Mouse (Mus musculus): ENCODE measurements around the gene Gfra1. TPM values are rescaled to one million over a fixed set of nuclear protein-coding genes. Genes with fewer than 3 reads are reported as not detected.

Gfra1 gene
- 62.1 and 76.4 TPM in 2 replicates for polyA plus RNA-seq (2016; fragmentation: Nextera tagmentation; extraction: Ambion mirVana)

GRCm38 (mm10) chr19:58455496-58456061 lies at the start of gene Gfra1:
Gene Gfra1, minus strand, starts transcription at chr19:58455909.
- under 1% methylated on average over 31 of the region's 31 CpGs for WGBS
- H3K4me1 ChIP-seq = peaks cover 47% of the 10 kb centered on the region
- H3K27me3 ChIP-seq (replicated peaks) = no peaks in the 10 kb centered on the region
- H3K4me3 ChIP-seq = peak within 1 kb of the TSS; percentile 43
- peak within 1 kb of the TSS; percentile 92 for H3K4me2 ChIP-seq (replicated peaks)
- H3K27ac ChIP-seq = peak within 1 kb of the TSS; percentile 69; the same call in 1 of the 2 replicates
- H3K36me3 ChIP-seq = no peaks in the 10 kb centered on the region
- peak; percentile 51 for ATAC-seq (ENCODE audit: low FRiP score, low read depth)
- peak within 1 kb of the TSS; percentile 75 for H3K9ac ChIP-seq
- no peaks in the 10 kb centered on the region for H3K9me3 ChIP-seq

DNA sequence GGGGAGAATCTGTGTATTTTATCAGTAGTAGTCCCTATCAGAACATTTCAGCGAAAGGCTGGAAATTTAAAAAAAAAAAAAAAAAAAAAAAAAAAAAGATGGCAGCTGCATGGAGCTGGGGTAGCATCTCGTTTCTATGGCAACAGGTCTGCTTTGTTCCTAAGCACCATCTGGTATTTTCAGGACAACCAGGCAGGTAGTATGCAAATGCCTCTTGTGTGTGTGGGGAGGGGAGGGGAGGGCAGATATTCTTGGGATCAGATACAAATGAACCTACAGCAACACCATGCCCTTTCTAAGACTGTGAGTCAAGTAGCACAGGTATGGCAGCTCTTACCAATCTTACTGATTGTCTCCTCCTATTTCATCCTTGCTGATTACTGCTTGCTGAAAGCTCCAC lies 44.3 kb upstream of the Gfra1 start:
- ATAC-seq (ENCODE audit: low FRiP score, low read depth) = no peak
- WGBS = 73% methylated on average over 2 of the region's 2 CpGs
- H3K9ac ChIP-seq = no peak overlapping the region

DNA sequence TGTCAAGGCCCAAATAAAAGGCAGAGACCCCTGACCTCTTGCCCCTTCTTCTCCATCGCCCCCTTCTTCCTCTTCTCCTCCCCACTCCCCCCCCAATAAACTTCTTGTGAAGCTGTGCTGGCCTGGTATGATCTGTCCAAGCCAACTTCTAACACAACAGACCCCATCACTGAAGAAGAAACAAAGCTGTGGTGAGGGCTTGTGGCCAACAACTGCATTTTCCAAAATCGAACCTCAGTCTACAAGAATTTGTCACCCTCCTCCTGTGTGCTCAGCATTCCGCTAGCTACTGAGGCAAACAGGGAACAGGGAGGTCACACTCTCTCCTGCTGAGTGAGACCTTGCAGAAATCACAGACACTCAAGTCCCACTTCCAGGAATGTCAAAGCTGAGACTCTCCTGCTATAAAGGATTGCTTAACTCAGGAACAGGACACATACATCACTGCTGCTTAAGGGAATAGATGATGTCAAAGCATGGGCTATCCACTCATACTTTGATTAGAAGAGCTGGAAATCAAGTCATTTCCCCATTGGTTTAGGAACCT lies 43.8 kb upstream of the Gfra1 start:
- Histone ChIP-seq H3K27ac (no peak overlapping the region), H3K27me3 (replicated peaks) (no peaks in the 10 kb centered on the region)
- 62% methylated on average over 3 of the region's 3 CpGs for WGBS

More for the DNA sequence above, 44.3 kb upstream of the Gfra1 start:
- Histone ChIP-seq H3K27me3 (replicated peaks) (no peaks in the 10 kb centered on the region), H3K4me3 (no peak overlapping the region), H3K36me3 (no peaks in the 10 kb centered on the region), H3K4me1 (no peaks in the 10 kb centered on the region), H3K27ac (no peak overlapping the region), H3K9me3 (no peaks in the 10 kb centered on the region), H3K4me2 (replicated peaks) (no peak overlapping the region)

DNA sequence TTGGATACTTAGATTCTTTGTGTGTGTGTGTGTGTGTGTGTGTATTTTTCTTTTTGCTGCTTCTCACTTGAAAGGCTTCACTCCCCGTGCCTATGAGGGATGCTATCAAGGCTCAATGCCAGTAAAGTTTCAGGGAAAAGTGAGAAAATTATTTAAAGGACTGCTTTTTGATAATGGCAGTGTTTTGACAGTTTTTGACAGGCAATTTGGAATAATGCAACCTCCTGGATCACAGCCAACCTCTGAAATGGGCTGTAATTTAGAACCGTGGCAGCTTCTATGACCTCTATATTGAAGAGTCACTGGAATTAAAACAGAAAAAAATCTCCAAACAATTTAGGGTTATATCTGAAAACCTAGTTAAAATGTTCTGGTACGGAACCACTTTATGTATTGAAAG lies 41.4 kb upstream of the Gfra1 start:
- H3K4me2 ChIP-seq (replicated peaks) = no peak overlapping the region
- no peak overlapping the region for H3K9ac ChIP-seq
- ATAC-seq (ENCODE audit: low FRiP score, low read depth) = no peak
- no peaks in the 10 kb centered on the region for H3K9me3 ChIP-seq
- no peak overlapping the region for H3K4me3 ChIP-seq
- no peaks in the 10 kb centered on the region for H3K27me3 ChIP-seq (replicated peaks)
- WGBS = 84% methylated on average over 3 of the region's 3 CpGs
- no peaks in the 10 kb centered on the region for H3K36me3 ChIP-seq
- no peaks in the 10 kb centered on the region for H3K4me1 ChIP-seq
- H3K27ac ChIP-seq = no peak overlapping the region

More for the DNA sequence above, 43.8 kb upstream of the Gfra1 start:
- no peak overlapping the region for H3K4me3 ChIP-seq
- H3K4me2 ChIP-seq (replicated peaks) = no peak overlapping the region
- no peak for ATAC-seq (ENCODE audit: low FRiP score, low read depth)
- H3K4me1 ChIP-seq = no peaks in the 10 kb centered on the region
- no peaks in the 10 kb centered on the region for H3K36me3 ChIP-seq
- H3K9ac ChIP-seq = no peak overlapping the region
- no peaks in the 10 kb centered on the region for H3K9me3 ChIP-seq

- 67% methylated on average over 2 of the region's 2 CpGs for WGBS
- Histone ChIP-seq H3K9ac (no peak overlapping the region), H3K27me3 (replicated peaks) (no peaks in the 10 kb centered on the region)
These were observed 31.0 kb upstream of the Gfra1 start for GRCm38 (mm10) chr19:58486686-58487085.

DNA sequence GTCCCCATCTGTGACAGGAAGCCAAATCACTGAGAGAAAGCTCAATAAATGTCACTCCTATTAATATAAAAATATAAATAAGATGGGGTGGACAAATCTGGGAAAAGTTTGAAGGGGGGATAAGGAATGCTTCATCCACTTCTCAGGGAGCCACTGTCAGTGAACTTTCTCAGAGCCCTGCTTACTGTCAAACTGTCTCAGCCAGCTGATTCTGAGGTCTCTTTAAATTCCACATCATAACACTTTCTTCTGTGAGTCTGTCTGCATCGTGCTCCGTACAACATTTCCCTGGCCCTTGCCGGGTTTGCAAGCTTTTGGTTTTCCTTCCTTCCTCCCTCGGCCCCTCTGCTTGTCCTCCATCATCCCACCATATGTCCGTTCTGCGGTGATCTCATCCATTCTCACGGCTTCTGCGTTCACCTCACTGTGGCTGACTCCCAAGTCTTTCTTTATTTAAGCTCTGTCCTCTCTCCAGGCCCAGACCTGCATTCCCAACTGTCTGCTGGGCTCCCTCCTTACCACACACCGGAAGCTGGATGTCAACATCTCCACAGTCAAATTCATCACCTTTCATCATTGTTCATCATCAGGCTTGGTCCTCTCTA lies 26.8 kb upstream of the Gfra1 start:
- no peaks in the 10 kb centered on the region for H3K27me3 ChIP-seq (replicated peaks)
- ATAC-seq (ENCODE audit: low FRiP score, low read depth) = no peak
- H3K9ac ChIP-seq = no peak overlapping the region
- 0 out of 2 replicates have a peak, but pooled peaks cover 12% of the 10 kb centered on the region for H3K9me3 ChIP-seq
- no peak overlapping the region for H3K4me2 ChIP-seq (replicated peaks)
- H3K4me1 ChIP-seq = no peaks in the 10 kb centered on the region
- no peak overlapping the region for H3K27ac ChIP-seq
- no peaks in the 10 kb centered on the region for H3K36me3 ChIP-seq
- H3K4me3 ChIP-seq = no peak overlapping the region
- WGBS = 84% methylated on average over 9 of the region's 9 CpGs

More at GRCm38 (mm10) chr19:58486686-58487085, 31.0 kb upstream of the Gfra1 start:
- Histone ChIP-seq H3K27ac (no peak overlapping the region), H3K4me2 (replicated peaks) (no peak overlapping the region), H3K4me1 (no peaks in the 10 kb centered on the region), H3K9me3 (peaks cover 4% of the 10 kb centered on the region; the same call in 1 of the 2 replicates), H3K36me3 (no peaks in the 10 kb centered on the region), H3K4me3 (no peak overlapping the region)
- no peak for ATAC-seq (ENCODE audit: low FRiP score, low read depth)

GRCm38 (mm10) chr19:58474251-58474650 lies 18.5 kb upstream of the Gfra1 start:
- 0 out of 2 replicates have a peak, but pooled peaks cover 4% of the 10 kb centered on the region for H3K9me3 ChIP-seq
- no peaks in the 10 kb centered on the region for H3K36me3 ChIP-seq
- no peaks in the 10 kb centered on the region for H3K27me3 ChIP-seq (replicated peaks)
- H3K4me3 ChIP-seq = no peak overlapping the region
- no peak for ATAC-seq (ENCODE audit: low FRiP score, low read depth)
- H3K9ac ChIP-seq = no peak overlapping the region
- no peaks in the 10 kb centered on the region for H3K4me1 ChIP-seq
- H3K27ac ChIP-seq = no peak overlapping the region
- no peak overlapping the region for H3K4me2 ChIP-seq (replicated peaks)
- WGBS = 84% methylated on average over 3 of the region's 3 CpGs

GRCm38 (mm10) chr19:58469421-58469820 lies 13.7 kb upstream of the Gfra1 start:
- ATAC-seq (ENCODE audit: low FRiP score, low read depth) = no peak
- Histone ChIP-seq H3K4me2 (replicated peaks) (no peak overlapping the region), H3K9ac (0 out of 2 replicates have a peak overlapping the region, but pooled peaks have one; percentile 17), H3K4me1 (no peaks in the 10 kb centered on the region), H3K36me3 (no peaks in the 10 kb centered on the region), H3K27ac (no peak overlapping the region), H3K4me3 (no peak overlapping the region), H3K9me3 (0 out of 2 replicates have a peak, but pooled peaks cover 5% of the 10 kb centered on the region), H3K27me3 (replicated peaks) (no peaks in the 10 kb centered on the region)
- 20% methylated on average over 12 of the region's 12 CpGs for WGBS

- Histone ChIP-seq H3K9me3 (0 out of 2 replicates have a peak, but pooled peaks cover 5% of the 10 kb centered on the region), H3K9ac (no peak overlapping the region), H3K4me3 (no peak overlapping the region), H3K4me1 (no peaks in the 10 kb centered on the region), H3K27ac (no peak overlapping the region), H3K4me2 (replicated peaks) (no peak overlapping the region), H3K36me3 (no peaks in the 10 kb centered on the region), H3K27me3 (replicated peaks) (no peaks in the 10 kb centered on the region)
- 74% methylated on average over 2 of the region's 2 CpGs for WGBS
- no peak for ATAC-seq (ENCODE audit: low FRiP score, low read depth)
These were observed 12.6 kb upstream of the Gfra1 start for GRCm38 (mm10) chr19:58468331-58468730.

DNA sequence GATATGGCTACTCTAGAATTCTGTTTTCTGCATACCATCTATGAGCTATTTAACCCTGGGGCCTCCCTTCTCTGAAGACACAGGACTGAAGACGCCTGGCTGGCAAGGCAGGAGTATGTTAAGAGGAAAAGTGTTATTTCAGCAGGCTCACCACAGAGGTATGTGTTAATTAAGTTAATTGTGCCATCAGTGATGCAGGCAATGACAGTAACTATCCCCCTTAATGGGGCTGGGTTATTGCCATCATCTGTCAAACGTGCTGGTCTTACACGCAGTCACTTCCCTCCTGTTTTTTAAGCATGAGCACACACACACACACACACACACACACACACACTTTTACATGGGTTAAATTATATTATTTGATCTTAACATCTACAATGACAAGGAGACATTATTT lies 8.0 kb upstream of the Gfra1 start:
- H3K4me3 ChIP-seq = no peak overlapping the region
- H3K27me3 ChIP-seq (replicated peaks) = no peaks in the 10 kb centered on the region
- H3K9me3 ChIP-seq = 0 out of 2 replicates have a peak, but pooled peaks cover 5% of the 10 kb centered on the region
- H3K9ac ChIP-seq = no peak overlapping the region
- H3K4me1 ChIP-seq = 0 out of 2 replicates have a peak, but pooled peaks cover 3% of the 10 kb centered on the region
- 29% methylated on average over 3 of the region's 3 CpGs for WGBS
- H3K36me3 ChIP-seq = no peaks in the 10 kb centered on the region
- no peak overlapping the region for H3K4me2 ChIP-seq (replicated peaks)
- no peak overlapping the region for H3K27ac ChIP-seq
- ATAC-seq (ENCODE audit: low FRiP score, low read depth) = no peak

DNA sequence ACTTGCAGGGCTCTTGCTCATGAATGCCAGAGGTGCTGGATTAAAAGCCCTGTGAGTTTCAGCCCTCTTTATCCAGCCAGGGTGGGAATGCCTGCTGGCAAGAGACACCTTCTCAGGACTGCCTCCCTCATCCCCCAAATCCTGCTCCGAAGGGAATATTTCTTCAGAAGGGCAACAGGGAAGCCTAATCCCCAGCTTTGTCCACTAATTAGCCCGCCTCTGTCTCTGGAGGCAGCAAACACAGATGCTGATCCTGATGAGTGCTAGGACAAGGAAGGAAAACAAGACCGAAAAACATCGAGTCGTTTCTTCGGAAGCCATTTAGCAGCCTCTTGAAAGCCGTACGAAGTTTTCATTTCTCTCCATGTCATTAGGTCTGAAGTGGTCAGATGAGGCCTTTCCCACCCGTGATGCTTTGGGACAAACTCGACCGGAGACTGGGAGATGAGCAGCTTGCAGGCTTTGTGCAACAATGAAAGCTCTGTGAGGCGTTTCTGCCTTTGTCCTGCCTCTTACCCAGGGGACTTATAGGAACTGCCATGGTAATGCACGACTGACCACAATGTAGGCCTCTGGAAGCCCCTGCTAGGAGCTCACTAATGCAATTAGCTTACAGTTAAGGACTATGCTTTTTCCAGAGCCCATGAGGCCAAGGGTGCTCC lies 4.8 kb upstream of the Gfra1 start:
- WGBS = 47% methylated on average over 13 of the region's 13 CpGs
- Histone ChIP-seq H3K27ac (no peak overlapping the region), H3K4me3 (no peak overlapping the region), H3K4me2 (replicated peaks) (no peak overlapping the region), H3K9me3 (no peaks in the 10 kb centered on the region), H3K36me3 (no peaks in the 10 kb centered on the region), H3K4me1 (peaks cover 14% of the 10 kb centered on the region; the same call in 1 of the 2 replicates), H3K9ac (no peak overlapping the region), H3K27me3 (replicated peaks) (no peaks in the 10 kb centered on the region)
- ATAC-seq (ENCODE audit: low FRiP score, low read depth) = no peak

GRCm38 (mm10) chr19:58456491-58457061 lies 867 bp upstream of the Gfra1 start:
- no peak for ATAC-seq (ENCODE audit: low FRiP score, low read depth)
- peaks cover 41% of the 10 kb centered on the region for H3K4me1 ChIP-seq
- H3K9ac ChIP-seq = peak overlapping the region; percentile 75; the same call in 1 of the 2 replicates
- no peaks in the 10 kb centered on the region for H3K9me3 ChIP-seq
- H3K36me3 ChIP-seq = no peaks in the 10 kb centered on the region
- H3K4me2 ChIP-seq (replicated peaks) = peak overlapping the region; percentile 92
- H3K4me3 ChIP-seq = peak overlapping the region; percentile 43; the same call in 1 of the 2 replicates
- H3K27me3 ChIP-seq (replicated peaks) = no peaks in the 10 kb centered on the region
- WGBS = 8% methylated on average over 16 of the region's 16 CpGs
- H3K27ac ChIP-seq = no peak overlapping the region

All from neural tube, embryonic 12.5 days (tissue).